Mouse (Mus musculus) midbrain, embryonic 14.5 days (tissue): ENCODE measurements at regions not wholly inside any gene's neighbourhood (a gene's known extent, or its start where the extent isn't known, plus 50 kb on each side); places are given as distances from the start of the nearest gene placed in this dataset.

Source experiments
- ATAC-seq: fragments of 200-750 bp; cut with Nextera tagmentation; 2 replicates; pipeline ENCODE4 v1.8.0; 2017; ENCODE audit warnings: moderate number of reproducible peaks, moderate library complexity; ENCODE audit not compliant: low FRiP score, low TSS enrichment
- DNase-seq: peaks from one replicate; pipeline ENCODE4 v3.0.0-alpha.2; 2015
- H3K27ac ChIP-seq: fragments of 300-500 bp; sonication (generic); replicated peaks from 2 replicates; pipeline ENCODE4 v1.5.1; 2014; ENCODE audit warnings: mild to moderate bottlenecking, low read depth, low read length, moderate library complexity
- H3K27me3 ChIP-seq: fragments of 300-500 bp; sonication (generic); 2 replicates; pipeline ENCODE4 v1.6.1; 2014; ENCODE audit warnings: low read length, control low read depth, mixed read lengths; ENCODE audit not compliant: control insufficient read depth, insufficient read depth
- H3K36me3 ChIP-seq: fragments of 300-500 bp; sonication (generic); 2 replicates; pipeline ENCODE4 v1.6.1; 2014; ENCODE audit warnings: low read length, control low read depth; ENCODE audit not compliant: control insufficient read depth, insufficient read depth
- H3K4me1 ChIP-seq: fragments of 300-500 bp; sonication (generic); 2 replicates; pipeline ENCODE4 v1.6.1; 2014; ENCODE audit warnings: mild to moderate bottlenecking, antibody characterized with exemption, low read length, control low read depth; ENCODE audit not compliant: control insufficient read depth, insufficient read depth
- H3K4me2 ChIP-seq: fragments of 300-500 bp; sonication (generic); 2 replicates; pipeline ENCODE4 v1.6.1; 2014; ENCODE audit warnings: mild to moderate bottlenecking, low read length, moderate library complexity
- H3K4me3 ChIP-seq: fragments of 300-500 bp; sonication (generic); replicated peaks from 2 replicates; pipeline ENCODE4 v1.5.1; 2014; ENCODE audit warnings: low read depth, low read length
- H3K9ac ChIP-seq: fragments of 300-500 bp; sonication (generic); replicated peaks from 2 replicates; pipeline ENCODE4 v1.6.1; 2014; ENCODE audit warnings: mild to moderate bottlenecking, low read length, moderate library complexity
- H3K9me3 ChIP-seq: fragments of 300-500 bp; sonication (generic); 2 replicates; pipeline ENCODE4 v1.6.1; 2016; ENCODE audit warnings: low read length, control low read depth, mixed read lengths; ENCODE audit not compliant: control insufficient read depth
- WGBS: fragments of 180-500 bp; shearing (Covaris S2); extraction: QIAGEN DNeasy Blood & Tissue Kit; methylation state at CpG from one replicate; pipeline ENCODE4 v1.1.7; 2014; 5-methylcytosine and 5-hydroxymethylcytosine counted together

- DNase-seq: no peak
- 86% methylated on average over 6 of the region's 6 CpGs for WGBS
Observed at GRCm38 (mm10) chr4:72060605-72061352, 139.9 kb downstream of the Tle1 start.

GRCm38 (mm10) chr4:72049638-72050454 lies 150.9 kb downstream of the Tle1 start:
- peaks cover 5% of the 10 kb centered on the region; the same call in 1 of the 2 replicates for H3K4me1 ChIP-seq
- no peak overlapping the region for H3K4me2 ChIP-seq
- ATAC-seq: peak; percentile 53
- no peak overlapping the region for H3K27ac ChIP-seq
- whole genome bisulfite sequencing: 3% methylated on average over 6 of the region's 6 CpGs
- no peak overlapping the region for H3K9ac ChIP-seq
- no peaks in the 10 kb centered on the region for H3K36me3 ChIP-seq
- no peak overlapping the region for H3K4me3 ChIP-seq
- peaks cover 3% of the 10 kb centered on the region; the same call in 1 of the 2 replicates for H3K9me3 ChIP-seq
- peak; percentile 65 for DNase-seq
- H3K27me3 ChIP-seq: peaks cover 50% of the 10 kb centered on the region

More at GRCm38 (mm10) chr4:72060605-72061352, 139.9 kb downstream of the Tle1 start:
- H3K4me3 ChIP-seq: no peak overlapping the region
- no peak overlapping the region for H3K4me2 ChIP-seq
- H3K36me3 ChIP-seq: no peaks in the 10 kb centered on the region
- H3K27ac ChIP-seq: no peak overlapping the region
- peaks cover 2% of the 10 kb centered on the region; the same call in 1 of the 2 replicates for H3K27me3 ChIP-seq
- no peaks in the 10 kb centered on the region for H3K9me3 ChIP-seq
- ATAC-seq: no peak
- no peak overlapping the region for H3K9ac ChIP-seq
- no peaks in the 10 kb centered on the region for H3K4me1 ChIP-seq

- Histone ChIP-seq H3K9ac (no peak overlapping the region), H3K27ac (no peak overlapping the region), H3K4me2 (no peak overlapping the region), H3K9me3 (no peaks in the 10 kb centered on the region), H3K4me3 (no peak overlapping the region), H3K4me1 (no peaks in the 10 kb centered on the region), H3K36me3 (no peaks in the 10 kb centered on the region), H3K27me3 (no peaks in the 10 kb centered on the region)
- DNase-seq (no peak), ATAC-seq (no peak)
- WGBS: 81% methylated on average over 2 of the region's 2 CpGs
Observed at GRCm38 (mm10) chr4:72022152-72022551, 178.6 kb downstream of the Tle1 start.

GRCm38 (mm10) chr4:72014221-72014850 lies 186.4 kb downstream of the Tle1 start:
- H3K27ac ChIP-seq: no peak overlapping the region
- WGBS: 91% methylated on average over 2 of the region's 2 CpGs
- H3K4me2 ChIP-seq: no peak overlapping the region
- ATAC-seq: no peak
- H3K9me3 ChIP-seq: no peaks in the 10 kb centered on the region; the same call in 1 of the 2 replicates
- no peaks in the 10 kb centered on the region for H3K27me3 ChIP-seq
- H3K9ac ChIP-seq: no peak overlapping the region
- no peak for DNase-seq
- H3K4me1 ChIP-seq: no peaks in the 10 kb centered on the region
- H3K4me3 ChIP-seq: no peak overlapping the region
- H3K36me3 ChIP-seq: no peaks in the 10 kb centered on the region

- Histone ChIP-seq H3K27me3 (no peaks in the 10 kb centered on the region), H3K4me3 (no peak overlapping the region), H3K27ac (no peak overlapping the region), H3K4me2 (no peak overlapping the region), H3K36me3 (no peaks in the 10 kb centered on the region), H3K4me1 (no peaks in the 10 kb centered on the region), H3K9me3 (peaks cover 3% of the 10 kb centered on the region), H3K9ac (no peak overlapping the region)
- WGBS: 92% methylated on average over 3 of the region's 3 CpGs
- DNase-seq (no peak), ATAC-seq (no peak)
Observed at GRCm38 (mm10) chr4:72013583-72013982, 187.1 kb downstream of the Tle1 start.

GRCm38 (mm10) chr4:72010316-72010715 lies 190.4 kb downstream of the Tle1 start:
- 84% methylated on average over 4 of the region's 4 CpGs for WGBS
- H3K4me3 ChIP-seq: no peak overlapping the region
- ATAC-seq: no peak
- no peak overlapping the region for H3K27ac ChIP-seq
- no peak overlapping the region for H3K4me2 ChIP-seq
- no peak overlapping the region for H3K9ac ChIP-seq
- peaks cover 3% of the 10 kb centered on the region for H3K9me3 ChIP-seq
- DNase-seq: no peak
- no peaks in the 10 kb centered on the region for H3K36me3 ChIP-seq
- H3K4me1 ChIP-seq: no peaks in the 10 kb centered on the region
- no peaks in the 10 kb centered on the region for H3K27me3 ChIP-seq

- Histone ChIP-seq H3K27me3 (no peaks in the 10 kb centered on the region), H3K4me3 (no peak overlapping the region)
Observed at GRCm38 (mm10) chr4:72005926-72006325, 194.8 kb downstream of the Tle1 start.

GRCm38 (mm10) chr4:72001221-72001875 lies 199.4 kb downstream of the Tle1 start:
- H3K36me3 ChIP-seq: no peaks in the 10 kb centered on the region
- H3K27ac ChIP-seq: no peak overlapping the region
- H3K4me1 ChIP-seq: no peaks in the 10 kb centered on the region
- no peaks in the 10 kb centered on the region for H3K9me3 ChIP-seq
- DNase-seq (peak; percentile 5), ATAC-seq (no peak)
- 78% methylated on average over 2 of the region's 2 CpGs for WGBS
- no peak overlapping the region for H3K9ac ChIP-seq
- H3K4me2 ChIP-seq: no peak overlapping the region
- H3K27me3 ChIP-seq: no peaks in the 10 kb centered on the region
- H3K4me3 ChIP-seq: no peak overlapping the region

More at GRCm38 (mm10) chr4:72005926-72006325, 194.8 kb downstream of the Tle1 start:
- Histone ChIP-seq H3K9ac (no peak overlapping the region), H3K27ac (no peak overlapping the region), H3K4me2 (no peak overlapping the region), H3K4me1 (no peaks in the 10 kb centered on the region), H3K36me3 (no peaks in the 10 kb centered on the region), H3K9me3 (peaks cover 3% of the 10 kb centered on the region)
- no peak for DNase-seq
- ATAC-seq: no peak
